Mouse (Mus musculus) kidney, adult 11 months (tissue): ENCODE data around the gene 2310033P09Rik.
A peak's percentile ranks its signal among the peaks of the same experiment; 100 is the strongest.

Source experiments
- DNase-seq: peaks from one replicate; pipeline ENCODE4 v3.0.0; 2022

The 2310033P09Rik gene

GRCm38 (mm10) chr11:59230144-59230760, 22.1 kb downstream of the 2310033P09Rik start:
- peak; percentile 62 for DNase-seq

- DNase-seq, result no peak
Measured at GRCm38 (mm10) chr11:59232797-59233196, 24.7 kb downstream of the 2310033P09Rik start.

GRCm38 (mm10) chr11:59238525-59239427, 30.7 kb downstream of the 2310033P09Rik start:
- peak; percentile 68 for DNase-seq

GRCm38 (mm10) chr11:59239428-59239785, 31.3 kb downstream of the 2310033P09Rik start:
- DNase-seq, result no peak

DNA sequence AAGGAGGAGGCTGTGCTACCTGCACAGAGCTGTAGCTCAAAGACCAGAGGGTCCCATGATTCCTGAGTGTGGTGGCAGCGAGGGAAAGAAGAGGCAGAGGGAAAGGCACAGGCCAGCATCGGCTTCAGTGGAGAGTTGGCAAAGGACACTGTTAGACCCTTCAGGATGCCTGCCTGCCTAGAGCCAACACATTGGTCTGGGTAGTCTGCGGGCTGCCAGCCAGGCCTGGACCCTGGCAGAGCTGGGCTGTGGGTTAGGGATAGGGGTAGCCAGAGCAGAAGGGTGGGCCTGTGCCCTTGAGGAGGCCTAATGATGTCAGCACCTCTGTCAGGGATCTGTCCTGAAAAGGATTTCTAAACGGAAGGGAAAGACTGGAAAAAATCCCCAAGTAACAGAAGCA, 31.7 kb downstream of the 2310033P09Rik start:
- no peak for DNase-seq

DNA sequence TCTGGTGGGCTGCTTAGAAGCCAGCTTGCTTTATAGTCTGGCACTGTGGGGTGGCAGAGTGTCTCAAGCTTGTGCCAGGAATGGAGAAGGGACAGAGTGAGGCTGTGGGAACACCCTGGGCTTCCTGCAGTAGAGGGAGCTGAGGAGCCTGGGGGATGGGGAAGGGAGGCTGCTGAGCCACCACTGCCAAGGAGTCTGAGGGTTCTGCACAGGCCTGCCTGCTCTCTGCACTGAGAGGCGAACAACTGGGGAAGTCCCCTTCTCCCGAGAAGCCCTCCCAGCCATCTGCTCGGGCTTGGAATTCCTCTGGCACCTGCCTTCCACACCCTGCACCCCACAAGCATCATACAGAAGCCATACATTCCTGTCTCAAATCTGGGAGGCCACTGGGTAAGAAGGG, 33.7 kb downstream of the 2310033P09Rik start:
- DNase-seq, result no peak

DNA sequence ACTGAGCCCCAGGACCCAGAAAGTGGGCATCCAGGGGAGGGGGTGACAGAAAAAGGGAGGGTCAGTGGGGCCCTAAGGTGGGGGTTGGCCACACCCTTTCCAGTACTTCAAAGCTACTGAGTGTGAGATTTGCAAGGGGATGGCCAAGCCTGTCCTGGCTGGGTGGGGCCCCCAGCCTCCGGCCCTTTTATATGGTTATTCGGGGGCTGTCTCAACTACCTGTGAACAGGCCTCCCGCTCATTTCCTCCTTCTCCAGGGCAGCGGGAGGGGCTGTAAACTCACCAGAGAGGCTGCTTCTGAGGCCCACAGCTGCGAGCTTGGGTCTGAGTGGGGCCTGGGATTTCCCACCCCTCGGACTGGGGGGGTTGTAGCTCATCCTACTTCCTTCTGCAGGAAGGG, 35.7 kb downstream of the 2310033P09Rik start:
- DNase-seq, result no peak

GRCm38 (mm10) chr11:59248101-59248500, 40.0 kb downstream of the 2310033P09Rik start:
- DNase-seq, result no peak

DNA sequence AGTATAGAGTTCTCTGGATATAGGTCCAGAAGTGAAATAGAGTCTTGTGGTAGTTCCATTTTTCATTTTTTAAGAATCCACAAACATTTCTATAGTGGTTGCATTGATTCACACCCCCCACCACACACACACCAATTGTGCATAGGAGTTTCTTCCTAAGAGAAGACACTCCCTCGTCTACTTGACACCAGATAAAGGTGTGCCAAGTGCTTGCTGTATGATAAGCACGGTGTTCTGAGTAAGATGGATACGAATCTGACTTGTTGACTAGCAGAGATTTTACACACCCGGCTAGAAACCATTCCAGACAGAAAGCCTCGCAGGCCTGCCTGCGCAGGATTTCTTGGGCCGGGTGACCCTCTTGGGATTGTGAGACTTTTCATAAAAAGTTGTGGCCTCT, 51.5 kb downstream of the 2310033P09Rik start:
- DNase-seq, result no peak
